Mouse (Mus musculus): ENCODE data around the gene Slc8a1.

DNA sequence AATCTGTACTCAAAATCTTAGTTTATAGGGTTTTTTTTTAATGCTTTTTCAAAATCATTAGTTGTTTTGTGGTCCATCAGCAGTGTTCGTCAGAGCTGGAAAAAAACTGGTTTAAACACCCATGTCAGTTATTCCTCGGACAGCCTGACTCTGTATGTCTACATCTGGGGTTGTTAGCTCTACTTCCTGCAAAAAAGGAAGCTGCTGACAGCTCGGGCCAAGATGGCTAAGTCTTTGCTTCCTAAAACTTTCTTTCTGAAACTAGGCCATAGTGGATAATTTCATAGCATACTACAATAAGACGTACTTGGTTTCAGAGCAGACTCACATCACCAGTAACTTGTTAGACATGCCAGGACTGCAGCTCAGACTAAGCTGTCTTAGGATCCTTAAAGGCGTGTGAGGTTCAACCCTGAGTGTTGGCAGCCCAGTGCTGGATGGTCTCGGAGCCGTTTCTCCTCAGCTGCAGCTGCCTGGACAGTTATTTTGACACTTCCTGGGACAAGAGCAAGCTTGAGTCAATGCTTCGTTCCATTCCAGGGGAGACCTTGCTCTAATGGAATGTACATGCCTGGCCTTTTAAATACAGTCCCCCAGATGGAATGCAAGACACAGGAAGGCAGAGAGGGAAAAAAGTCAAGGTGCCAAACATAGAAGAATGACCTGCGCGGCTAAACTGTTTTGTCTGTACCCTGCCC is 158.3 kb downstream of the Slc8a1 start:
- no peak for TF ChIP-seq MAFK (IDR thresholded peaks at IDR 0.05; ENCODE audit: insufficient replicate concordance, low read length)
- TF ChIP-seq USF2 (conservative IDR thresholded peaks at IDR 0.05; ENCODE audit: low read depth, low read length): no peak
- no peak for TF ChIP-seq CTCF (conservative IDR thresholded peaks at IDR 0.05 in 1 of 2, IDR thresholded peaks at IDR 0.05 in 1 of 2; ENCODE audit: low read depth in 2 of 2, low read length in 2 of 2)
- TF ChIP-seq KAT2A (IDR thresholded peaks at IDR 0.05; ENCODE audit: insufficient replicate concordance, low read length): no peak
- no peak for TF ChIP-seq POLR2A (IDR thresholded peaks at IDR 0.05; ENCODE audit: low read depth, low read length)
- no peak for TF ChIP-seq ELF1 (IDR thresholded peaks at IDR 0.05; ENCODE audit: low read depth, low read length)
- no peak for TF ChIP-seq ETS1 (conservative IDR thresholded peaks at IDR 0.05; ENCODE audit: low read depth, low read length)
- no peak for TF ChIP-seq USF1 (IDR thresholded peaks at IDR 0.05; ENCODE audit: low read depth, low read length)
- no peak for TF ChIP-seq RAD21 (IDR thresholded peaks at IDR 0.05; ENCODE audit: low read depth, low read length)
- TF ChIP-seq MYC (IDR thresholded peaks at IDR 0.05; ENCODE audit: low read depth, low read length): no peak
- TF ChIP-seq SMC3 (IDR thresholded peaks at IDR 0.05; ENCODE audit: low read depth, low read length): no peak
- TF ChIP-seq ZNF384 (IDR thresholded peaks at IDR 0.05; ENCODE audit: low read depth, low read length): no peak
